Mouse (Mus musculus): ENCODE data around the gene Ano1. TPM values are rescaled to one million over a fixed set of nuclear protein-coding genes. Genes with fewer than 3 reads are reported as not detected.

Gene Ano1
- polyA plus RNA-seq, 1 experiment from 2014 or later, result 69.0 TPM

DNA sequence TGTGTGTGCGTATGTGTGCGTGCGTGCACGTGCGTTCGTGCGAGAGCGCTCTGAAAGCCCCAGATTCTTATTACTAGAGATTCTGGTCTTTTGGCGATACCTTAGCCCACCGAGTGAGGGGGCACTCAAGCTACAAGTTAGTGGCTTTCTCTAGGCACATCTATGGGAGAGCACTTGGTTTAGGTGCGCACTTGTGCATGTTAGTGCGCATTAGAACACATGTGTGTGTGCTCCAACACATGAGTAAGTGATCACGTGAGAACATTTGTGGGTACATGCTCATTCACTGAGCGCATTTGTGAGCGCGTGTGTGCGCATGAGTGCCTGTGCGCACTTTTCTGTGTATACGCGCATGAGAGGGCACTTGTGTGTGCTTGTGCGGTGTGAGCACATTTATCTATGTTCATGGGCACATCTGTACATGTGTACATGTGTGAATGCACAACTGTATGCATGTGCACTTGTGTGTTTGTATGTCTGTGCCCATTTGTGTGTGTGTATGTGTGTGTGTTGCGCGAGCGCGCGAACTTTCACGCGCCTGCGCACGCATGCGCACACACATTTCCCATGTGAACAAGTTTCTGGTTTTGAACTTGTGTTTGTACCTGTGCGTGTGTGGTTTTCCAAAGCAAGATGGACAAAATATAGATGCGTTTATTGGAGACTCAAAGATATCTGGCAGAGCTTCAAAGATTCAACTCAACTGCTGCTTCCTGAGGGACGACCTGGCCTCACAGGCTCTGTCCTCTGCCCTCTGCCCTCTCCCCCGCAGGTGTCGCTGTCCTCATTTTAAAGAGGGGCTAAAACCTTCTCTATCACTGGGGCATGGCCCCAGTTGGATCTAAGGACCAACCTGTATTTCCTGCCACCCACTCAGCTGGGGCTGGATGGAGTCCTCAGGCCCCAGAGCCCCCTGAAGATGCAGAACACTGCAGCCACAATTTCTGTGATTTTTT lies 38.1 kb upstream of the Ano1 start:
- WGBS, result 49% methylated on average over 36 of the region's 36 CpGs
- H3K9ac ChIP-seq (replicated peaks; ENCODE audit: low read depth), result no peak overlapping the region
- H3K27ac ChIP-seq (ENCODE audit: low read length), result no peak overlapping the region
- no peaks in the 10 kb centered on the region for H3K27me3 ChIP-seq (replicated peaks; ENCODE audit: insufficient read depth, low read length)
- TF ChIP-seq EP300 (IDR thresholded peaks at IDR 0.05) (no peak), CTCF (IDR thresholded peaks at IDR 0.05) (peak; percentile 31; the same call in 1 of the 2 replicates)
- H3K4me3 ChIP-seq (ENCODE audit: low read depth, low read length), result 0 out of 2 replicates have a peak overlapping the region, but pooled peaks have one; percentile 2
- H3K36me3 ChIP-seq (ENCODE audit: insufficient read depth, low read length), result no peaks in the 10 kb centered on the region
- ATAC-seq (no peak), DNase-seq (ENCODE audit: low spot score) (no peak)
- H3K4me1 ChIP-seq (ENCODE audit: insufficient read depth, low read depth, low read length), result no peaks in the 10 kb centered on the region
- peak overlapping the region; percentile 32 for H3K4me2 ChIP-seq (replicated peaks; ENCODE audit: low read depth, low read length)
- no peaks in the 10 kb centered on the region for H3K9me3 ChIP-seq (ENCODE audit: low read length)

DNA sequence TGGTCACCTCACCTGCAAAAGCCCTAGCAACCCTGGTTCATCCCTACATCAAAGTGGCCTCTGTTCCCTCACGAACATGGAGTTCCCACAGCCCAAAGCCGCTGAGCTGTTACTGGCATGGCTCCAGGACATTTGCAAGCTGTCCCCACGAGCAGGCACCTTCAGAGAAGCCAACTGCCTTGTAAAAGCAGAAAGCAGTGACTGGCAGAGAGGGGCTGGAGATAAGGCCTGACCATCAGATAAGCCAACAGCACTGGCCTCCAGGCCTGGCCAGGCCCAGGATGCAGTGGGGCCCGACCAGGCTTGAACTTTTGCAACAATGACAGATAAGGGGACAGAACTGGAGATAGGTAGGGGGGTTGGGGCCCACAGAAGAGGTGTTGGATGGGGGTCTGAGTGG lies 36.9 kb upstream of the Ano1 start:
- no peaks in the 10 kb centered on the region for H3K9me3 ChIP-seq (ENCODE audit: low read length)
- TF ChIP-seq EP300 (IDR thresholded peaks at IDR 0.05) (no peak), CTCF (IDR thresholded peaks at IDR 0.05) (no peak)
- no peak overlapping the region for H3K9ac ChIP-seq (replicated peaks; ENCODE audit: low read depth)
- H3K27ac ChIP-seq (ENCODE audit: low read length), result no peak overlapping the region
- no peaks in the 10 kb centered on the region for H3K27me3 ChIP-seq (replicated peaks; ENCODE audit: insufficient read depth, low read length)
- H3K36me3 ChIP-seq (ENCODE audit: insufficient read depth, low read length), result no peaks in the 10 kb centered on the region
- H3K4me3 ChIP-seq (ENCODE audit: low read depth, low read length), result no peak overlapping the region
- no peak for DNase-seq (ENCODE audit: low spot score)
- ATAC-seq, result no peak
- H3K4me2 ChIP-seq (replicated peaks; ENCODE audit: low read depth, low read length), result no peak overlapping the region
- 31% methylated on average over 4 of the region's 4 CpGs for WGBS
- H3K4me1 ChIP-seq (ENCODE audit: insufficient read depth, low read depth, low read length), result no peaks in the 10 kb centered on the region

DNA sequence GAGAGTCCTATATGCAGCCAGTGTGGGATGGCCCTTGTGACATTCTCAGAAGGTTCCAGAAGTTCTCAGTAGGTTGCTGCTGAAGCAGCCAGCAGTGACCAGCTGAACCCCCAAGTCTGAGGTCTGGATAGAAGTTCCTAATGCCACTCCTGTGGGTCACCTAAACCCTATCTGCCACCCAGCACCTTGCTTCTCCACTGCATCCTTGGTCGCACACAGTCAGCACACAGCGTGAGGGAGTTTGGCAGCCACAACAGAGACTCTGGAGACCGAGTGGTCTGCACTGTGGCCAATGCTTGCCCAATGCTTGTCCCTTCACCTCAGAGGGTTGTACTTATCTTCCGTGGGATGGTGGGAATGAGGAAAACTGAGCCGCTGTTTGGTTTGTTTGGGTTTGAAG lies 35.7 kb upstream of the Ano1 start:
- 82% methylated on average over 5 of the region's 5 CpGs for WGBS
- no peak overlapping the region for H3K4me2 ChIP-seq (replicated peaks; ENCODE audit: low read depth, low read length)
- no peaks in the 10 kb centered on the region for H3K4me1 ChIP-seq (ENCODE audit: insufficient read depth, low read depth, low read length)
- H3K4me3 ChIP-seq (ENCODE audit: low read depth, low read length), result no peak overlapping the region
- H3K9me3 ChIP-seq (ENCODE audit: low read length), result no peaks in the 10 kb centered on the region
- no peak overlapping the region for H3K9ac ChIP-seq (replicated peaks; ENCODE audit: low read depth)
- TF ChIP-seq EP300 (IDR thresholded peaks at IDR 0.05), result no peak
- no peak for TF ChIP-seq CTCF (IDR thresholded peaks at IDR 0.05)
- no peaks in the 10 kb centered on the region for H3K27me3 ChIP-seq (replicated peaks; ENCODE audit: insufficient read depth, low read length)
- H3K36me3 ChIP-seq (ENCODE audit: insufficient read depth, low read length), result no peaks in the 10 kb centered on the region
- DNase-seq (ENCODE audit: low spot score), result no peak
- H3K27ac ChIP-seq (ENCODE audit: low read length), result no peak overlapping the region
- no peak for ATAC-seq

DNA sequence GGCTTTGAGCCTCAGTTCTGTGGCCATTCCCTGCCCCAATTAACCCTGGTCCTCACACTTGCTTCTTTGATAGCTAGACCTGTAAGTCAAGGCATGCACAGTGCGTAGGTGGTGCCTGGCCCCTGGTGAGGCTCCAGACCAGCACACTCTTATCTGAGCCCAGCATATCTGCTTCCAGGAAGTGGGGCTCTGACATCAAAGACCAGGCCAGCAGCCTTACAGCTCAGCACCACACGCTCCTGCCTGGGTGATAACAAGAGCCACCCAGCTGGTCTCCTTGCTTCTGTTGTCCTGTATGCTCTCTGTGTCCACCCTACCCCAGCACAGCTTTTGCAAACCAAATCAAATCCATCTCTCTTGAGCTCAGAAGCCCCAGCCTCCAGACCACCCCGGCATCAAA lies 34.8 kb upstream of the Ano1 start:
- WGBS, result 35% methylated on average over 3 of the region's 3 CpGs
- Histone ChIP-seq H3K27me3 (replicated peaks; ENCODE audit: insufficient read depth, low read length) (no peaks in the 10 kb centered on the region), H3K4me1 (ENCODE audit: insufficient read depth, low read depth, low read length) (no peaks in the 10 kb centered on the region), H3K9ac (replicated peaks; ENCODE audit: low read depth) (no peak overlapping the region), H3K9me3 (ENCODE audit: low read length) (no peaks in the 10 kb centered on the region), H3K4me3 (ENCODE audit: low read depth, low read length) (no peak overlapping the region), H3K27ac (ENCODE audit: low read length) (no peak overlapping the region), H3K4me2 (replicated peaks; ENCODE audit: low read depth, low read length) (no peak overlapping the region), H3K36me3 (ENCODE audit: insufficient read depth, low read length) (no peaks in the 10 kb centered on the region)
- DNase-seq (ENCODE audit: low spot score) (no peak), ATAC-seq (no peak)
- no peak for TF ChIP-seq CTCF (IDR thresholded peaks at IDR 0.05)
- TF ChIP-seq EP300 (IDR thresholded peaks at IDR 0.05), result no peak

DNA sequence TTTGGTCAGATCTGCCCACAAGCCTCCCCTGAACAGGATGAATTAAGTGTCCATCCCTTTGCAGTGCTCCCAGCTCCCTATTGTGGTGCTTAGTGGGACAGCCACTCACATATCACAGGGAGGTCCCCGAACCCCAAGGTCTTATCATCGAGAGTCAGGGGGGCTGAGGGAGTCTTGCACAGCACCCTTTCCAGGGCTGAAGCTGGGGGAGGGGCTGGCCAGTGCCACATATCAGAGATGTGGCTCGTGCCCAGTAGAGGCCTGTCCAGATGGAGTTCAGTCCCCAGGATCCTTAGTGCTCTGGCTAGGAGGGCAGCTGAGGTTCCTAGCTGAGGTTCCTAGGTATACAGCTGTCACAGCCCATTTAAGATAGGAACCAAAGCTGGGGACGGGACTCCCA lies 32.4 kb upstream of the Ano1 start:
- H3K27me3 ChIP-seq (replicated peaks; ENCODE audit: insufficient read depth, low read length), result no peaks in the 10 kb centered on the region
- ATAC-seq, result no peak

DNA sequence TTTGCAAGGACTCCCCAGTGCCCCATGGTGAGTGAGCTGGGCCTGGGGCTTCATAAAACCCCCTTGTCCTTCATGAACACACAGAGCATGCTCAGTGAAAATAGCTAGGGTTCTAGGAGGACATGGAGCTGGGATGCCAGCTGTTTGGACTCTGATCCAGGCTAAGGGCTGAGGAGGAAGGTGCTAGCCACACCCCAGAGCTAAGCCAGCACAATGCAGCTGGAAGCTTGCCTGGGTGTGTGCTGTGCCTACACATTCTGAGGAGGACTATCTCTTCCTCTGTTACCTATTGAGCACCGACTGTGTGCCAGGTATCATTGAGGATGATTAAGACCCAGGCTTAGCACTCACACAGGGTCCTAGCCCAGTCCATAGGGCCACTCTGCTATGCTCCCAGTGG lies 30.6 kb upstream of the Ano1 start:
- Histone ChIP-seq H3K4me2 (replicated peaks; ENCODE audit: low read depth, low read length) (no peak overlapping the region), H3K9me3 (ENCODE audit: low read length) (no peaks in the 10 kb centered on the region), H3K27me3 (replicated peaks; ENCODE audit: insufficient read depth, low read length) (no peaks in the 10 kb centered on the region), H3K27ac (ENCODE audit: low read length) (no peak overlapping the region), H3K4me3 (ENCODE audit: low read depth, low read length) (no peak overlapping the region), H3K4me1 (ENCODE audit: insufficient read depth, low read depth, low read length) (no peaks in the 10 kb centered on the region), H3K9ac (replicated peaks; ENCODE audit: low read depth) (no peak overlapping the region), H3K36me3 (ENCODE audit: insufficient read depth, low read length) (no peaks in the 10 kb centered on the region)
- DNase-seq (ENCODE audit: low spot score), result no peak
- TF ChIP-seq EP300 (IDR thresholded peaks at IDR 0.05), result no peak
- 70% methylated on average over 1 of the region's 1 CpGs for WGBS
- no peak for ATAC-seq

More for the DNA sequence above, 32.4 kb upstream of the Ano1 start:
- Histone ChIP-seq H3K9ac (replicated peaks; ENCODE audit: low read depth) (no peak overlapping the region), H3K4me3 (ENCODE audit: low read depth, low read length) (no peak overlapping the region), H3K4me1 (ENCODE audit: insufficient read depth, low read depth, low read length) (no peaks in the 10 kb centered on the region), H3K9me3 (ENCODE audit: low read length) (no peaks in the 10 kb centered on the region), H3K27ac (ENCODE audit: low read length) (no peak overlapping the region), H3K36me3 (ENCODE audit: insufficient read depth, low read length) (no peaks in the 10 kb centered on the region), H3K4me2 (replicated peaks; ENCODE audit: low read depth, low read length) (no peak overlapping the region)
- no peak for DNase-seq (ENCODE audit: low spot score)
- 68% methylated on average over 4 of the region's 4 CpGs for WGBS
- TF ChIP-seq CTCF (IDR thresholded peaks at IDR 0.05), result no peak
- TF ChIP-seq EP300 (IDR thresholded peaks at IDR 0.05), result no peak
